Mouse (Mus musculus) layer of hippocampus, adult 8-10 months (tissue): ENCODE results near the gene Trp53bp2. TPM values are rescaled to one million over a fixed set of nuclear protein-coding genes. Genes with fewer than 3 reads are reported as not detected.

Experiments used
- DNase-seq, 2 experiments: peaks; one replicate each; pipeline ENCODE4 v3.0.0; 2022; ENCODE audit warnings: low spot score in 2 of 2
- total RNA-seq, 4 experiments: library from RNA; stranded (reverse); gene quantifications; 2 replicates each; pipeline ENCODE4 v1.2.4; 2022

Gene Trp53bp2
- total RNA-seq, 4 experiments from 2014 or later, result 29.3 to 34.7 (median 31.2) TPM

DNA sequence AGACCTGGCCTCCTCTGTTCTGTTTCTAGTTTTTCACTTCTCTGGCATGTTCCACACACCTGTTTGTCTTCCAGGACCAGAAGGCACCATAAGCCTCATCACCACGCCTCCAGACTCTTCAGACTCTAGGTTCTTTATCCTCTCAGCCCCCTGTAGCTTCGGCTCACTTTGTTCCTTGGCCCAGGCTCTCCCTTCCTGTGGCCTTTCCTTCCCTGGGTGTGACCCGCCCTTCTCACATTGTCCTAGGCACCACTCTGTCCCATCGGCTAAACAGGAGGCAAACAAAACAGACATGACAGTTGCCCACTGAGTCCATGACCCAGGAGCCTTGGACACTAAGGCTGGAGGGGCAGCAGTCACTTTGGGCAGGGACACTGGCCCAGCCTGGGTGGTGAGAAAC, 91.3 kb downstream of the Trp53bp2 start:
- no peak for DNase-seq

DNA sequence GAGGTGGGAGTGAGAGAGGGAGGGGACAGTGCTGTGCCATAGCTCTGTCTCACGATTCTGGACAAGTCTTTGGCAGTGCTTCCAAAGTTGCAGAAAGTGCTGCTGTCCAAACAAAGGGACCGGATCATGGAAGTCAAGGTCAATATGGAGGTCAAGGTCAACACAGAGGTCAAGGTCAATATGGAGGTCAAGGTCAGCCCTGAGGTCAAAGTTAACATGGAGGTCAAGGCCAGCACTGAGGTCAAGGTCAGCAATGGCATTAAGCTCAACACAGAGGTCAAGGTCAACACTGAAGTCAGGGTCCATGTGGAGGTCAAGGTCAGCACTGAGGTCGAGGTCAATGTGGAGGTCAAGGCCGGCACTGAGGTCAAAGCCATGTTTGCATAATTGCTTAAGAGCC, 91.9 kb downstream of the Trp53bp2 start:
- no peak for DNase-seq

DNA sequence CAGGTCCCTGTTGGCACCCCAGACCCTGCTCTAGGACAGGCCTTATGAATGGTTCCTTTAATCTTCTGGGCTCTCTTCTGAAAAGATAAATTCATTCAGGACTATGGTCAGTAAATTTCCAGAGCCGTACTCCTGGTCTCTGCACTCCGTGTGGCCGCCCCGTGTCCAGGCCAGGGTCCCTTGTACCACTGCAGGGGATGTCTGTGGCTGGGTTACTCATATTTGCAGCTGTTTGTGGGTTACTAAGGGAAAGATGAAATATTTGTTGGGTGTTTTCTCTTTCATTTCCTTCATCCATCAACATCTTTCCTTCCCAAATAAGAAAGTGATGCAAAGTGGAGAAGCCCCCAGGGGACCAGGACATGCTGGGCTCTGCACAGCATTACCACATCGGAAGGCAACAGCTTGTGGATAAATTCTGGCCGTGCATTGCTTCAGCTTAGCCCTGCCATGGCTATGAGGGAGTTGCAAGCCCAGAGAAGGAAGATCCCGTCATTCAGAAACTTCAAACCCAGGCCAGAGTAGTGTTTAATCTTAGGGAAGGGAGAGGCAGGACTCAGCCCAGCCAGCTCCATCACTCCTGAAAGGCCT, 92.9 kb downstream of the Trp53bp2 start:
- DNase-seq, result no peak

DNA sequence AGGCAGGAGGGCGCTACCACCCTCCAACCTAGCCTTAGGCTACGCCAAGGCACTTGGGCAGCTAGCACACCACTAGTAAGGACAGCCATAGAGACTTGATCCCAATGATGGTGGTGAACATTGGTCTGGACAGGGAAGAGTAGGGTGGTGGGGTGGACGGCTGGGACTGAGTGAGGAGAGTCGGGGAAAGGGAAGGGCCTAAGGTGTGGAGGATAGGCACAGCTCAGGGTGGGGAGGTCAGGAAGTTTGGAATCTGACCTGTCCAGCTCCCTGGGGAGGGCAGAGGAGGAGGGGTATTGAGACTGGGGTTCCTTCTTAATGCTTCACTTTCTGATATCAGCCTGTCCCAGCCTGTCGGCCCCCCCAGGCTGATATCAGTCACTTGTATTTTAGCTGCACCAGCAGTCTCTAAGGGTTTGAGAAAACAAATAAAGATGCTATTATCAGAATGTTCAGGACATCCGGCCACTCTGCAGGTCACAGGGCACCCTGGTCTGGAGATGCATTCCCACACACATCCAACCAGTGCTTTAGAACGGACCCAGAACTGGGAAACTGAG, 93.6 kb downstream of the Trp53bp2 start:
- DNase-seq, result no peak

DNA sequence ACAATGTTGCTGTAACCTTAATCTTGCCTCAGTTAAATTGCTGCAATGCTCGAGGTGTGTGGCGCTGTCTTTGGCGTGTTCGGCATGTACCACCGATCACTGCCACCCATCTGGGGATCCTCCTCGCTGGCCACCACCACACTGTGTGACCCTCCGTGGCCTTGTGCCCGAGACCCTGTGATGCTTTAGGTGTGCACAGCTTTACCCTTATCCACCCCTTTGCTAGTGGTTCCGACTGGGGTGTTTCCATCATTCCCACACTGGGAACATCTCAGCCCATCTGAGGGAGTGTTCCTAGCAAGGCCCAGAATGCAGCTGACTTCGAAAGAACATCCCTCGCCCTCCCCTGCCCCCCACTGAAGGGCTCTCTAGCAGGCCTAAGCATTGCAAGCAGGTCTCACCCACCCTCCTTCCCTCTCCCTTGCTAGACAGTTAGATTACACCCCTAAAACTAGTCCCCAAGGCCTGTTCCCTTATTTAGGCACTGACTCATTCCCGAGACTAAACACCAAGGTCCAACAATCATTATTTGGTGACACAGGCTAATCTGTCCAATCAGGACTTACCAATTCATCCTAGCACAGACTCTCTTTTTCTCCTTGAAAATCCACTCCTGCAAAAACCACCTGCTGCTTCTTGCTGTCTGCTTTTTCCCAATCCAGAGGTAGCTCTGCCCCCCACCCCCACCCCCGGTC, 94.4 kb downstream of the Trp53bp2 start:
- no peak for DNase-seq

DNA sequence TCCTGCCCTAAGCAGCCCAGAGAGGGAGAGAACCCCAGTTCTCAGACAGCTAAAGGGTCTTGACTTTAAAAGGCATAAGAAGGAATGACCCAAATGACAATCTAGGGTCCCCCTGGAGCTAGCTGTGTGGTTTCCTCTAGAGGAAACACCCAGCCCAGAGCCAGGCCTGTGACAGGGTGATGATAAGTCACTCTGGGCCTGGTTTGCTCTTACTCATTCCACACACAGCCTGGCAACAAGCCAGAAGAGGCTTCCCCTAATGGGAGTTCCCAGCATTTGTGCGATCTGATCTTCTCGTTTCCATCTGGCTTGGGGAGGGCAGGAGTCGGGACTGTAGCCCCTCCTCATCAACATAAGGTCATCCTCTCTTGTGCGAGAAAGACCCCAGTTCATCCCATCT, 95.3 kb downstream of the Trp53bp2 start:
- DNase-seq, result no peak

DNA sequence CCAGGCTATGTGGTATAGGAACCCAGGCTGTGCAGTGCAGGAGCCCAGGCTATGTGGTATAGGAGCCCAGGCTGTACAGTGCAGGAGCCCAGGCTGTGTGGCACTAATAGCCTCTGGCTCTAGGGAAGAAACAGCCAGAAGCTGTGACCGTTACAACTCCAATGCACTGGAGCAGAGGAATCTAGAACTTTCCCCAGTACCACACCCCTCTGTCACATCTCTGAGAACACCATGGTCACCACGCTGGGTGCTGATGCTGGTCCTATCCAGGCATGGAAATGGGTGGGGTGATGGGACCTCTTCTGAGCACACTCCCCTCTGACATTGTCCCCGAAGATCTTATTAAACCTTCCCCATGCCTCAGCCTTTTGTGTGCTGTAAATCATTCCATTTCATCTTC, 96.3 kb downstream of the Trp53bp2 start:
- DNase-seq, result no peak

DNA sequence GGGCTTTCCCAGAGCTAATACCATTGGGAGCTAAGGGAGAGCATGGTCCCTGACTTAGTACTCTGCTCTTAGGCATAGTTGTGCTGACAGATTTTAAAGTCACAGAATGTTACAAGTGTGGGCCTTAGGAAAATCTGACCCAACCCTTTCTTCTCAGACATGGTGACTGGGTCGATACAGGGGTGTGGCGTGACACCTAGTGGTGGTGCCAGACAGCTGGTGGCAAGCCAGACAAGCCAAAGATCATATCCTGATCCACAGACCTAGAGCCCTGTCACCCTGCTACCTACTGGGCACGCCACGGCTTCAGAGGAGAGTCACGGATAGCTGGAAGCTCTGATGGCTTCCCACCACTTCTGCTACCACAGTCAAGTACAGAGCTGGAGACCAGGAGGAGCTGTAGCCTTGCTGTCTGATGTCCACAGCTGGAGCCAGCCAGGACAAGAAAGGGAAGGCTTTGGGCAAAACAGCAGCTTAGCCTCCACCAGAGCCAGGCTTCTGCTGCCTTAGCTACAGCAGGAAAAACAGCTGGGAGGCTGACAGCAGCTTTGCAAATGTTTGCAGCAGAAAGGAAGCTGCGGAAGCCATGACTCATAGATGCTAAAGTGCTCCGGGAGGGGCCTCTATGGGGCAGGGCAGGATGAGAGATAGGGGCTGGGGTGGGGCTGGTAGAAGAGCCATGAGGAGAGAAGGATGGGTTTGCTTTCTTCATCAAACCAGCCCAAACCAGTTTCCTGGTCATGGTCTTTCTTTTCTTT, 97.4 kb downstream of the Trp53bp2 start:
- no peak for DNase-seq

DNA sequence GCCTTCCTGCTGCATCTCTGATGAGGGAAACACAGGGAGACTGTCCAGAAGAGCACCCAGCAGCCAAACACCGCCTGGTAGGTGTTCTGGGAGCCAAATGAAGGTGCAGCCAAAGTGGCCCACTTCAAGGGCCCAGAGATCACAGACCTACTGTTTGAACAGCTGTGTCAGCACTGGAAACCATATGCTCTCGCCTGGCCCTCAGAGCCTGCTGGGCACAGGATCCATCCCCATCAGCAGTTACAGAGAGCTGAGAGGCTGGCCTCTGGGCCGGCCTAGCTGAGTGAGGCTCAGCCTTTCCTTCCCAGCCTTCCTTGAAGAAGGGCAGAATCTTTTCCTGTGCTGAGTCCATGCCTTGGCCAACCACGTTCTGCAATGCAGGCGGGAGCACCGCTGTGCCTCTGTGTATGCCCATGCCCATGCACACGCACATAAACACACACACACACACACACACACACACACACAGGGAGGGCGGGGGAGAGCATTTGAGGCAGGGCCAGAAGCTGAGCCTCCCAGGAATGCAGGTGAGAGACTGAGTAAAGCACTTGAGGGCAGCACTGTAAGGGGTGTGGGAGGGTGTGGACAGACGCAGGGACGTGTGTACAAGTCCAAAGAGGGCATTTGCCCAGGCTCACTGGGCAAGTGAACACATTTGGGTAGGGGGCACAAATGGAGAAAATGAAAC, 100.3 kb downstream of the Trp53bp2 start:
- DNase-seq, result no peak

DNA sequence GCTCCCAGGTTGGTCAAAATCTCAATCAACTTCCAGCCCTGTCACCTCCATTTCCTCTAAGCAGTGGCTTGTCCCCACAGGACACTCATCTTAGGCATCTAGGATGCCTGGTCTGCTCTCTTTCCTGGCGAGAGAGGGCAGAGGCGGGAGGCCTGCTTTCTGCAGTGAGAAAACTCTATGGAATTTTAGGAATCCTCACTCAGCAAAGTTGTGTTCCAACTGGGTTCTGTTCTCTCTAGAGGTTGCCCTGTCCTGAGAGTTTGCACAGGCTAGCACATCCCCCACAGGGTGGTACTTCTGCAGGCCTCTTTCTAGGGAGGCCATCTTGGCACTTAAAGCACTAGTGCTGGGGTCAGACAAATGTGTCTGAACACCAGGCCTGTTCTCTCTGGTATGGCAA, 102.1 kb downstream of the Trp53bp2 start:
- no peak for DNase-seq

DNA sequence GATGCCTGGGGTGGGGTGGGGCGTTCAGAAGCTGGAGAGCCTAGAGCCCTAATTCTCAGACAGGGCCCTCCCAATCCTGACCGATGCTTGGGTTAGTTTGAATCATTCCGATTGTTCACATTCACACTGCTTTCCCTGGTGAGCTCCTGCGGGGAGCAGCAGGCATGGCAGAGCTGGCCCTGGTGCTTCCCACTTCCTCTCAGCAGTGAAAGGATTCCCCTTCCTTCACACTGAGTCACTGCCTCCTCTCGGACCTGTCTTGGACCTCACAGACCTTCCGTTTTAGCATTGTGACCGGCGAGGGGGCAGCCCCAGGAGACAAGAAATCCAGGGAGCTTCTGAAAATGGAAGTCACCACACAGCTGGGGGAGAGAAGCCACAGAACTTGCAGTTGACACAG, 102.8 kb downstream of the Trp53bp2 start:
- DNase-seq, result no peak

Other genes with a start within 250 kb of the Trp53bp2 start
- gene Vmn1r1, start 244.7 kb upstream of the Trp53bp2 start, total RNA-seq, result not detected
- 10 to 100 TPM; 74.3 to 83.6 (median 79.5) TPM for gene Degs1, start 126.4 kb upstream of the Trp53bp2 start, total RNA-seq
- 10 to 100 TPM; 42.6 to 52.8 (median 49.5) TPM for gene Fbxo28, start 67.5 kb upstream of the Trp53bp2 start, total RNA-seq
- gene Capn2, start 108.4 kb downstream of the Trp53bp2 start, total RNA-seq, result 10 to 100 TPM; 68.8 to 72.9 (median 71.6) TPM
- gene Capn8, start 155.8 kb downstream of the Trp53bp2 start, total RNA-seq, result not detected